Mouse (Mus musculus) liver, embryonic 14.5 days (tissue): ENCODE data around the gene Pebp1. TPM values are rescaled to one million over a fixed set of nuclear protein-coding genes. Genes with fewer than 3 reads are reported as not detected.
A peak's percentile ranks its signal among the peaks of the same experiment; 100 is the strongest.

ENCODE experiments used
- ATAC-seq: fragments of 200-750 bp; cut with Nextera tagmentation; 2 replicates; pipeline ENCODE4 v1.8.0; 2017; ENCODE audit warnings: moderate number of reproducible peaks, mild to moderate bottlenecking, moderate library complexity; ENCODE audit not compliant: insufficient read depth
- DNase-seq, 3 experiments: peaks; one replicate each; pipeline ENCODE4 v3.0.0-alpha.2; 2012 to 2013; ENCODE audit warnings: low read depth in 3 of 3, low spot score in 3 of 3
- H3K27ac ChIP-seq: fragments of 300-500 bp; sonication (generic); 2 replicates; pipeline ENCODE4 v1.5.1; 2014; ENCODE audit warnings: moderate library complexity, mild to moderate bottlenecking, control low read depth, inconsistent platforms
- H3K27me3 ChIP-seq: fragments of 300-500 bp; sonication (generic); 2 replicates; pipeline ENCODE4 v1.6.1; 2014; ENCODE audit warnings: mild to moderate bottlenecking, low read length, moderate library complexity; ENCODE audit not compliant: control insufficient read depth, insufficient read depth
- H3K36me3 ChIP-seq: fragments of 300-500 bp; sonication (generic); replicated peaks from 2 replicates; pipeline ENCODE4 v1.6.1; 2014; ENCODE audit warnings: low read depth; ENCODE audit not compliant: control insufficient read depth, insufficient read depth
- H3K4me1 ChIP-seq, 2 experiments: fragments of 200-500 bp in 1 of 2; fragments of 300-500 bp in 1 of 2; sonication (generic) in 1 of 2; replicated peaks; 2 replicates each; pipeline ENCODE4 v1.6.1; 2012 to 2014; ENCODE audit warnings: antibody characterized with exemption in 1 of 2, inconsistent platforms in 1 of 2, low read length in 1 of 2; ENCODE audit not compliant: control insufficient read depth in 2 of 2, insufficient read depth in 2 of 2
- H3K4me2 ChIP-seq: fragments of 300-500 bp; sonication (generic); 2 replicates; pipeline ENCODE4 v1.6.1; 2014; ENCODE audit warnings: low read depth, mild to moderate bottlenecking, control low read depth, moderate library complexity
- H3K4me3 ChIP-seq, 2 experiments: fragments of 200-500 bp in 1 of 2; fragments of 300-500 bp in 1 of 2; sonication (generic) in 1 of 2; 2 replicates each; pipeline ENCODE4 v1.5.1; 2012 to 2014; ENCODE audit warnings: low read depth in 2 of 2, low read length in 2 of 2, mild to moderate bottlenecking in 2 of 2, control low read depth in 1 of 2, inconsistent platforms in 1 of 2, moderate library complexity in 1 of 2; ENCODE audit not compliant: insufficient read depth in 1 of 2
- H3K9ac ChIP-seq: fragments of 300-500 bp; sonication (generic); replicated peaks from 2 replicates; pipeline ENCODE4 v1.6.1; 2014; ENCODE audit warnings: mild to moderate bottlenecking, control low read depth, moderate library complexity
- H3K9me3 ChIP-seq: fragments of 300-500 bp; sonication (generic); 2 replicates; pipeline ENCODE4 v1.6.1; 2016; ENCODE audit warnings: low read length, mixed read lengths; ENCODE audit not compliant: control insufficient read depth
- CTCF ChIP-seq: IDR thresholded peaks from 2 replicates; pipeline ENCODE4 v1.5.1; 2016; ENCODE audit warnings: antibody characterized with exemption, low read depth, control low read depth
- EP300 ChIP-seq: IDR thresholded peaks from 2 replicates; pipeline ENCODE4 v1.6.1; 2016; ENCODE audit warnings: antibody characterized with exemption, low read depth
- WGBS: fragments of 180-500 bp; shearing (Covaris S2); extraction: QIAGEN DNeasy Blood & Tissue Kit; methylation state at CpG from one replicate; pipeline ENCODE4 v1.1.7; 2014; ENCODE audit not compliant: insufficient replicate concordance; 5-methylcytosine and 5-hydroxymethylcytosine counted together
- polyA plus RNA-seq, 2 experiments: library from polyadenylated mRNA; depleted of rRNA in 1 of 2; stranded (reverse) in 1 of 2; unstranded in 1 of 2; fragments of >200 nt; fragmentation: Nextera tagmentation in 1 of 2; extraction: Ambion mirVana in 1 of 2; gene quantifications; 2 replicates each; pipeline versions ENCODE4 v1.2.1 to v1.2.3; 2012 to 2014

Pebp1 gene
- polyA plus RNA-seq (2012; rRNA removed) (118 and 165 TPM in 2 replicates), polyA plus RNA-seq (2014; fragmentation: Nextera tagmentation; extraction: Ambion mirVana) (194 and 207 TPM in 2 replicates)

DNA sequence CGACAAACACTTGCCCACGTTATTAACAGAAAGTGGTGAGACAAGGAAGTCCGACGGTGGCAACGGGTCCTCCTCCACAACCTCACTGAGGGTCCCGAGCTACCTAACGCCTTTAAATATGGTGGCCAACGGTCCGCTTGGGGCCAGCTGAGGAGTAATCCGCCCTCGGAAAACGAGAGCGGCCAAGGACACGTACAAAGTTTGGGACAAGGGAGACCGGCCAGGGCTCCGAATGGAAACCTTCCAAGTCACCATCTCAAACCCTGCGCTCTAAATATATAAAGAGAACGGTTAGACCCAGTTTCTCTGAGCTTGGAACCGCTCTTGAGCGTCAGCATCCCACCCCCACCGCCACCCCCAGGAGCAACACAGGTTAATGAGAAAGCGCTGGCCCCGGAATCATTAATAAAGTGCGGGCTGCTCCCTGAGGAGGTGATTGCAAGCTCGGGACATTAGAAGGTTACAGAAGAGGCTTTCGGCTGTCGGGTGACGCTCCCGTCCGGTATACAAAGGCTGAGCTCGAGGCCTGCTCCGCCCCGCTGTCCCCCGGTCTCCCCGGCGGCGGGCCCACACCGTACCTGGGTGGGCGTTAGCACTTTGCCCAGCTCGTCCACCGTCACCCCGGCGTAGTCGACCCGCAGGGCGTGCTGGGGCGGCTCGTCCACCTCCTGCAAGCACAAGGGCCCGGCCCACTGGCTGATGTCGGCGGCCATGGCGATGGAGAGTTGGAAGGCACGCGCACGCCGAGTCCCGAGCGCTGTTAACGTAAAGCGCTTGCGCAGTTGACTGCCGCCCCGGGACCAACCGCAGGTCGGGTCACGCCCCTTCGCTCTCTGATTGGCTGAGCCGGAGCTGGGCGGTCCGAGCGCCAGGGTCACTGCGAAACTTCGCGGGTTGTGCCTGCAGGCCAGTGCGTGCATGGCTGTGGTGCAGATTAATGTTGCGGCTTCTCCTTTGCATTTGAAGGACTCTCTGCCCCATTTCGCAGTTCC, at the start of gene Pebp1:
Gene Pebp1 (minus strand): TSS at position 795 of the 992 bp plus-strand sequence.
- Histone ChIP-seq H3K27ac (no peak within 1 kb of the TSS; the same call in 1 of the 2 replicates), H3K36me3 (peaks cover 9% of the 10 kb centered on the region), H3K9me3 (no peaks in the 10 kb centered on the region), H3K9ac (peak within 1 kb of the TSS; percentile 67), H3K27me3 (no peaks in the 10 kb centered on the region), H3K4me3 (peak within 1 kb of the TSS; percentile 74 to 89), H3K4me2 (peak within 1 kb of the TSS; percentile 97), H3K4me1 (peaks cover 6 to 8% of the 10 kb centered on the region in 2 experiments)
- WGBS: under 1% methylated on average over 74 of the region's 77 CpGs
- DNase-seq (peak; percentile 84 to 88 (median 85)), ATAC-seq (peak; percentile 95)
- TF ChIP-seq EP300 (no peak), CTCF (peak; percentile 42)

DNA sequence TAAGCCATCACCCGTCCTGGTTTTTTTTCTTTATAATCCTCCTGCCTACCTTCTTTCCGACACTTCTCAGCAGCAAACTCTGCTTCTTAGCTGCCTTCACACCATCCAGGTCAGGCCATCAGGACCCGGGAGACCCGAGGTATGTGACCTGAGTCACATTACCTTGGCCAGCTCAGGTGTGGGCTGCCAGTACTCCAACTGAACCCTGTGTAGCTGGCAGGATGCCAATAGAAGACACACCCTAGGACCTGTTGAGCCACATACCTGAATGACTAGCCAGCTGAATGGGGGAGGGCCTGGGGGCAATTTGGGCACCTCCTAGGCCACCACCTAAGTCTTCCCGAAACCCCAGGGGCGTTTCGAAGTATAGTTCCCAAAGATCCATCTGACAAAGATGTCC, 43.0 kb upstream of the Pebp1 start:
- TF ChIP-seq CTCF: no peak
- no peak for TF ChIP-seq EP300
- Histone ChIP-seq H3K4me3 (no peak overlapping the region), H3K9ac (no peak overlapping the region), H3K27me3 (no peaks in the 10 kb centered on the region), H3K27ac (no peak overlapping the region), H3K36me3 (no peaks in the 10 kb centered on the region), H3K4me2 (no peak overlapping the region), H3K4me1 (no peaks in the 10 kb centered on the region), H3K9me3 (no peaks in the 10 kb centered on the region)
- no peak for ATAC-seq
- no peak for DNase-seq
- WGBS: 76% methylated on average over 7 of the region's 7 CpGs

DNA sequence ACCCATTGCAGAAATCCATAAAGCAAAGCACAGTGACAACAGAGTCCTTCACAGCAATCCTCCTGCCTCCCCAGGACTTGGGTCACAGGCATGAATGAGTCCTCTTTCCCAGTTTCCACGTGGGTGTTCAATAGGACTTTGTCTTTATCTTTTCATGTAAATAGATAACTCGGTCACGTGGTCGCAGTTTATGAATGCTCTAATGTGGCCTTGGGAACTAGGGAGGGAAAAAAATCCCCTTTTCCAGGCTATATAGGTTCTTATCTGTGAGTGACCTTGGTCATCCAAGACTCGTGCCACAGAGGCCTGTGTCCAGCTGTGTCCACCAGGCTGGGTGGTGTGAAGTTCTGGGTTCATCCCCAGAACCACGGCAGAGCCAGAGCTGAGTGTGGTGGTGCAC, 39.0 kb upstream of the Pebp1 start:
- H3K36me3 ChIP-seq: no peaks in the 10 kb centered on the region
- H3K4me1 ChIP-seq: no peaks in the 10 kb centered on the region
- no peak overlapping the region for H3K9ac ChIP-seq
- DNase-seq (no peak), ATAC-seq (no peak)
- no peaks in the 10 kb centered on the region for H3K27me3 ChIP-seq
- TF ChIP-seq EP300: no peak
- TF ChIP-seq CTCF: no peak
- no peak overlapping the region for H3K4me2 ChIP-seq
- H3K27ac ChIP-seq: no peak overlapping the region
- no peak overlapping the region for H3K4me3 ChIP-seq
- no peaks in the 10 kb centered on the region for H3K9me3 ChIP-seq
- 53% methylated on average over 6 of the region's 6 CpGs for WGBS

DNA sequence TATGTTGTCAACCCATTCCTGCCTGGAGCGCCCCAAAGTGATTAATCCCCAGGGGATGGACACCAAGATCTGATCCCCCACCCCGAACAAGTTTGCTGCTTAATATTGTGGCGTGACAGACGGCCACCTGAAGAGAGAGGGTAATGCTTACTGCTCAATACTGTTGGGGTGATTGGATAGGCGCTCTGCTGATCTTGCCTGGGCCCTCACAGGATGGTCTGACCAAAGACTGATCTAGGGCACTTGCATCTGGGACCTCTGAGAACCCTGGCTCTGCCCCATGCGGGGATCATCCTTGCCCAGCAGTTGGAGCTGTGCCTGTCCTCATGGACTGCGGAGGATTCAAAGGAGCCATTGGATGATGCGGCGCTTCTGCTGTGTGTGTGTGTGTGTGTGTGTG, 36.3 kb upstream of the Pebp1 start:
- TF ChIP-seq CTCF: no peak
- H3K9ac ChIP-seq: no peak overlapping the region
- H3K9me3 ChIP-seq: no peaks in the 10 kb centered on the region
- ATAC-seq: no peak
- no peaks in the 10 kb centered on the region for H3K36me3 ChIP-seq
- H3K4me2 ChIP-seq: no peak overlapping the region
- no peak overlapping the region for H3K27ac ChIP-seq
- no peak for DNase-seq
- peaks cover 24% of the 10 kb centered on the region for H3K27me3 ChIP-seq
- 72% methylated on average over 9 of the region's 9 CpGs for WGBS
- H3K4me1 ChIP-seq: 0 out of 4 replicates have a peak, but pooled peaks cover 0 to 2% of the 10 kb centered on the region in 2 experiments
- no peak overlapping the region for H3K4me3 ChIP-seq
